Mouse (Mus musculus) kidney, adult 2 months (tissue): ENCODE results near the gene Hamp2. TPM values are rescaled to one million over a fixed set of nuclear protein-coding genes. Genes with fewer than 3 reads are reported as not detected.

ENCODE experiments used
- DNase-seq: peaks from one replicate; pipeline ENCODE4 v3.0.0; 2021
- H3K27ac ChIP-seq: fragments of 200-500 bp; 2 replicates; pipeline ENCODE4 v1.5.1; 2012; ENCODE audit warnings: low read depth, low read length, control low read depth, inconsistent platforms; ENCODE audit not compliant: insufficient read depth
- H3K27me3 ChIP-seq: fragments of 200-500 bp; replicated peaks from 2 replicates; pipeline ENCODE4 v1.6.1; 2012; ENCODE audit warnings: mild to moderate bottlenecking, moderate library complexity, low read length, inconsistent platforms; ENCODE audit not compliant: control insufficient read depth, insufficient read depth
- H3K36me3 ChIP-seq: fragments of 200-500 bp; 2 replicates; pipeline ENCODE4 v1.6.1; 2012; ENCODE audit warnings: mild to moderate bottlenecking, moderate library complexity, low read length, inconsistent platforms; ENCODE audit not compliant: control insufficient read depth, insufficient read depth
- H3K4me1 ChIP-seq: fragments of 200-500 bp; 2 replicates; pipeline ENCODE4 v1.6.1; 2011; ENCODE audit warnings: low read length; ENCODE audit not compliant: control insufficient read depth, insufficient read depth
- H3K4me3 ChIP-seq: fragments of 200-500 bp; 2 replicates; pipeline ENCODE4 v1.5.1; 2011; ENCODE audit warnings: mild to moderate bottlenecking, low read depth, low read length, control low read depth; ENCODE audit not compliant: insufficient read depth
- CTCF ChIP-seq: fragments of 200-500 bp; conservative IDR thresholded peaks from 2 replicates; pipeline ENCODE4 v1.5.1; 2011; ENCODE audit warnings: low read depth, mild to moderate bottlenecking, control low read depth, low read length, moderate library complexity, mixed read lengths; ENCODE audit not compliant: insufficient read depth, insufficient read length
- POLR2A ChIP-seq: fragments of 200-500 bp; IDR thresholded peaks from one replicate; pipeline ENCODE4 v1.6.1; 2011; ENCODE audit warnings: low read depth, low read length, control low read depth
- WGBS: fragments of 180-500 bp; shearing (Covaris S2); methylation state at CpG from one replicate; pipeline ENCODE4 v1.1.7; 2018; 5-methylcytosine and 5-hydroxymethylcytosine counted together
- polyA plus RNA-seq: library from polyadenylated mRNA; depleted of rRNA; stranded (reverse); fragments of >200 nt; gene quantifications from 2 replicates; pipeline ENCODE4 v1.2.3, GENCODE M21; 2012; rRNA removed

The Hamp2 gene
- polyA plus RNA-seq, 1 experiment: not detected

DNA sequence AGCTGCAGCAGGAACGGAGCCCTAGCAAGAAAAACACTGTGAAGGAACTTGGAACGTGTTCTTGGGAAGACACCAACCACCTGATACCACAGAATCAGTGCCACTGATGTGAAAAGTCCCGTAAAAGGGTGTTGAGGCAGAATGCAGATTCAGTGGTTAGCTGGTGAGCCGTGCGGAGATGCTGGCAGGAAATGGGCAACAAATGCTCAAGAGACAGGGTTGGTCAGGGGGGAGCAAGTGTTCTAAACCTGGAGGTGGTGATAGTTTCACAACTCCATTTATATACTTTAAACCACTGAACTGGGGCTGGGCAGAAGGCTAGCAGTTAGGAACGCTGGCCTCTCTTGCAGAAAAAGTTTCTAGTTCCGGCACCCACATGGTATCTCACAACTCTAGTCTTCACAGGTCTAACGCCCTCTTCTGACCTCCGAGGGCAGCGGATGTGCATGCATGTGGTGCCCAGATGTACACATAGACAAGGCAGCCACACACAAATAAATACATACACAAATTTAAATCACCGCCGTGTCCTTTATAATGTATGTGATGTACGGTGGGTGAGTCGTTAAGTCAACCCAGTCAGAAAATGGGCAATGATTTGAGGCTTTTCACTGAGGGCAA, 36.8 kb downstream of the Hamp2 start:
- TF ChIP-seq POLR2A (no peak), CTCF (no peak)
- no peak for DNase-seq
- Histone ChIP-seq H3K27me3 (no peaks in the 10 kb centered on the region), H3K4me1 (no peaks in the 10 kb centered on the region), H3K4me3 (no peak overlapping the region), H3K27ac (no peak overlapping the region), H3K36me3 (no peaks in the 10 kb centered on the region)
- 84% methylated on average over 14 of the region's 14 CpGs for WGBS

DNA sequence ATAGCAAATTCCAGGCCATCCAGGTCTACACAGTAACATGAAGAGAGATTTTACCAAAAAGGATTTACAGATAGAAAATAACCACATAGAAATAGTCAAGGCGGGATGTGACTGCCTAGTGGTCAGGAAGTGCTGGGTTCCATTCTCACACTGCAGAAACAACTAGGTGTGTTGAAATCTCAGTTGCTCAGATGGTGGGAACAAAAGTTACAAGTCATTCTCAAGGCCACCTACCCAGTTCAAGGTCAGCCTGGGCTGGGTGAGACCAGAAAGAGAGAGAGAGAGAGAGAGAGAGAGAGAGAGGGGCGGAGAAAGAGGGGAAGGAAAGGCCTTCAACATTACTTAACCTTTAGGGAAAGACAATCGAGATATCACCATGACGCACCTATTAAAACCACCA, 37.6 kb downstream of the Hamp2 start:
- TF ChIP-seq POLR2A (no peak), CTCF (no peak)

DNA sequence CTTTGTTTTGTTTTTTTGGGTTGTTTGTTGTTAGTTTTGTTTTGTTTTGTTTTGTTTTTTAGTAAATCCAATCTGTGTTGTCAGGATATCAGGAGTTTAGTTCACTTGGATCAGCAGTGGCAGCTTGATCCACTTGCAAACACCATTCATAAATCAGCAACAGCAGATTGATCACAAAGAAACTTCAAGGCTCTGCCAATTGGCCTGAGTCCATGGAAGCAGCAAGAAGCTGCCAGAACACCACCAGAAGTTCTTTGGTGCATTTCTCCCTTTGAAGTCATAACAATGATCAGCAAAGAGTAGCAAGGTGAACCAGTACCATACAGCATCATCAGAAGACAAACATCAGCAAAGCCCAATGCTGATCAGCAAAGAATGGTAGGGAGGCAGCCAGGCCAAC, 40.4 kb downstream of the Hamp2 start:
- no peak for DNase-seq
- no peaks in the 10 kb centered on the region for H3K36me3 ChIP-seq
- TF ChIP-seq POLR2A: no peak
- TF ChIP-seq CTCF: no peak
- H3K4me3 ChIP-seq: no peak overlapping the region
- no peak overlapping the region for H3K27ac ChIP-seq
- H3K27me3 ChIP-seq: no peaks in the 10 kb centered on the region
- no peaks in the 10 kb centered on the region for H3K4me1 ChIP-seq

More for the DNA sequence above, 37.6 kb downstream of the Hamp2 start:
- WGBS: 82% methylated on average over 4 of the region's 4 CpGs
- Histone ChIP-seq H3K4me1 (no peaks in the 10 kb centered on the region), H3K4me3 (no peak overlapping the region), H3K27me3 (no peaks in the 10 kb centered on the region), H3K36me3 (no peaks in the 10 kb centered on the region), H3K27ac (no peak overlapping the region)
- DNase-seq: no peak

DNA sequence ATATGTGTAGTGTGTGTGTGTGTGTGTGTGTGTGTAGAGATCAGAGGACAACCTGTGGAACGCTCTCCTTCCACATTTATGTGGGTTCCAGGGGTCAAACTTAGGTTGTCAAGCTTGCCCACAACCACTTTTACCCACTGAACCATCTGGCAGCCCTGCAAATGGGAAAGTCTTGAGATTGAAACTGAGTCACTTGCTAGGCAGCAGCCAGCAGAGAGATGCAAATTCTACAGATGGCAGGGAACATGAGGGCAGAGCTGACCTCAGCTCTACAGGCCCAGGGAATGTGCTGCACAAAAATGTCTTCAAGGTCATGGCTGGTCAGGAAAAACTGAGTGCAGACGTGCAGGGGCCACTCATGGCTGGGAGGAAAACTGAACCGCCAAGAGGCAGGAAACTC, 43.1 kb downstream of the Hamp2 start:
- H3K36me3 ChIP-seq: no peaks in the 10 kb centered on the region
- H3K27ac ChIP-seq: no peak overlapping the region
- DNase-seq: no peak
- H3K4me3 ChIP-seq: no peak overlapping the region
- H3K27me3 ChIP-seq: no peaks in the 10 kb centered on the region
- TF ChIP-seq CTCF: no peak
- no peak for TF ChIP-seq POLR2A
- 64% methylated on average over 3 of the region's 3 CpGs for WGBS
- H3K4me1 ChIP-seq: no peaks in the 10 kb centered on the region

DNA sequence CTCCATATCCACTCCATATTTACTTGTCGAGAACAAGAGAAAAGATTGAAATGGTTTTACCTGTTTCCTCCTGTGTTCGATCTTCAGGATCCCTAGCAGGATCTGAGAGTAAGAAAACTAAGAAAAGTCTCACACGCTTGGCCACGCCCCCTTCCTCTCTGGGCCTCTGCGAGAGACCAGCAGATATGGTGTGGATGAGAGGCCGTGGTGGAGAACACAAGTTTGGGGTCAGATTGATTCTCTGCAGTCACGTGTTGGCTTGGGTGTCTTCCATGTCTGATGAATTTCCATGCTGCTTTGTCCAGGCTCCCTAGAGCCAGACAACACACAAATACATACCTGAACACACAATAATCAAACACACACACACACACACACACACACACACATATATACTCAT, 44.3 kb downstream of the Hamp2 start, which contains the start of gene Cd22:
Gene Cd22 (minus strand): TSS at position 167 of the 400 bp plus-strand sequence.
- no peak within 1 kb of the TSS for H3K4me3 ChIP-seq
- H3K4me1 ChIP-seq: no peaks in the 10 kb centered on the region
- TF ChIP-seq CTCF (no peak), POLR2A (no peak)
- H3K36me3 ChIP-seq: no peaks in the 10 kb centered on the region
- no peak for DNase-seq
- no peaks in the 10 kb centered on the region for H3K27me3 ChIP-seq
- 57% methylated on average over 7 of the region's 7 CpGs for WGBS
- no peak within 1 kb of the TSS for H3K27ac ChIP-seq

DNA sequence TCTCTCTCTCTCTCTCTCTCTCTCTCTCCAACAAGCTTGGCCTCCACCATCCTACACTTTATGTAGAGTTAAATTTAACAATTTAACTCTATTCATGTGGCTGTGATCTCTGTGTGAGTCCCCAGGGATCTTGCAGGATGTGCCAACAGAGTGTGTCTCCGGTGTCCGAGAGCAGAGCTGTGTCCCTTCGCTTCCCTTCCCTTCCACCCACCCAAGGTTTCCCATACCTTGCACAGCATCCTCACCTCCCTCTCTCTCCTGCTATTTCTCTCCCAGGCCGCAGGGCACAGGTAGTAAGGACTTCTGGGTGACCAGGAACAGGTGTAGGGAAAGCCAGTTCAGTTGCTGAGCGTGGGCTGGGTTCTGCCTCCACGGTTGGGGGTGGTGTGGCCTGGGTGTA, 45.5 kb downstream of the Hamp2 start:
- no peak overlapping the region for H3K27ac ChIP-seq
- no peaks in the 10 kb centered on the region for H3K4me1 ChIP-seq
- H3K36me3 ChIP-seq: no peaks in the 10 kb centered on the region
- H3K4me3 ChIP-seq: no peak overlapping the region
- 74% methylated on average over 6 of the region's 6 CpGs for WGBS
- DNase-seq: no peak
- TF ChIP-seq POLR2A: no peak
- no peak for TF ChIP-seq CTCF
- no peaks in the 10 kb centered on the region for H3K27me3 ChIP-seq

DNA sequence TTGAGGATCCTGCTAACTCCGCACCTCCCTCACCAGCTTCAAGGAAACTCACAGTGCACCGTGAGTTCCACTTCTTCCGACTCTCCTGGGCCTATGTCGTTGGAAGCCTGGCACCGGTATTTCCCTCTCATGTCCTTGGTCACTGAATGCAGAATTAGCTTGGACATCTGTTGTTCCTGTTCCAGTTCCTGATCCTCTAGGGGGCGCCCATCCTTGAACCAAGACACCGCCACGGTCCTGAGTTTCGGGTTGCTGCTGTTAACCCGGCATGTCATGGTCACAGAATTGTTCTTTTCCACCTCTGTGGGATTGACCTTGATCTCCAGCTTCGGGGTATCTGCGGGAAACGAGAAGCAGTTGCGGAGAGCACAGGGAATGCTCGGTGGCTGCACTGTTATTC, 51.4 kb downstream of the Hamp2 start:
- H3K27me3 ChIP-seq: no peaks in the 10 kb centered on the region
- H3K27ac ChIP-seq: no peak overlapping the region
- H3K4me1 ChIP-seq: no peaks in the 10 kb centered on the region
- 14% methylated on average over 15 of the region's 15 CpGs for WGBS
- no peak overlapping the region for H3K4me3 ChIP-seq
- no peaks in the 10 kb centered on the region for H3K36me3 ChIP-seq
- DNase-seq: peak; percentile 81
- TF ChIP-seq POLR2A: no peak
- peak; percentile 79 for TF ChIP-seq CTCF

Other genes with a start within 250 kb of the Hamp2 start
- 0.96 and 1.4 TPM in 2 replicates for gene 2200002J24Rik, start 225.8 kb downstream of the Hamp2 start, polyA plus RNA-seq
- 33.1 and 39.1 TPM in 2 replicates for gene Atp4a, start 212.5 kb downstream of the Hamp2 start, polyA plus RNA-seq
- 457 and 511 TPM in 2 replicates for gene Tmem147, start 195.1 kb downstream of the Hamp2 start, polyA plus RNA-seq
- 0.31 and 0.86 TPM in 2 replicates for gene Gapdhs, start 181.0 kb downstream of the Hamp2 start, polyA plus RNA-seq
- 1.4 and 1.9 TPM in 2 replicates for gene Sbsn, start 173.2 kb downstream of the Hamp2 start, polyA plus RNA-seq
- gene Dmkn, start 160.9 kb downstream of the Hamp2 start, polyA plus RNA-seq: 2.1 and 2.2 TPM in 2 replicates
- 0.50 TPM in 1 of 2 replicates, not detected in the other for gene Krtdap, start 136.8 kb downstream of the Hamp2 start, polyA plus RNA-seq
- gene Ffar2, start 100.9 kb downstream of the Hamp2 start, polyA plus RNA-seq: 1.2 and 1.4 TPM in 2 replicates
- gene Ffar3, start 68.5 kb downstream of the Hamp2 start, polyA plus RNA-seq: 0.07 and 0.08 TPM in 2 replicates
- 0.03 and 0.48 TPM in 2 replicates for gene Ffar1, start 63.1 kb downstream of the Hamp2 start, polyA plus RNA-seq
- gene Cd22, start 44.3 kb downstream of the Hamp2 start, polyA plus RNA-seq: 0.42 and 11.2 TPM in 2 replicates
- gene Mag, start 9.8 kb downstream of the Hamp2 start, polyA plus RNA-seq: 0.71 and 0.94 TPM in 2 replicates
- not detected in 2 replicates for gene Hamp, start 19.4 kb upstream of the Hamp2 start, polyA plus RNA-seq
- 118 and 124 TPM in 2 replicates for gene Usf2, start 32.1 kb upstream of the Hamp2 start, polyA plus RNA-seq
- gene Lsr, start 48.8 kb upstream of the Hamp2 start, polyA plus RNA-seq: 60.7 and 70.2 TPM in 2 replicates
- 9.1 and 12.7 TPM in 2 replicates for gene Fam187b, start 49.1 kb upstream of the Hamp2 start, polyA plus RNA-seq
- 37.2 and 54.2 TPM in 2 replicates for gene Fxyd5, start 117.8 kb upstream of the Hamp2 start, polyA plus RNA-seq
- 1.8 and 2.2 TPM in 2 replicates for gene Fxyd7, start 126.8 kb upstream of the Hamp2 start, polyA plus RNA-seq
- gene Fxyd1, start 132.5 kb upstream of the Hamp2 start, polyA plus RNA-seq: 107 and 119 TPM in 2 replicates
- 0.99 and 2.2 TPM in 2 replicates for gene Lgi4, start 134.7 kb upstream of the Hamp2 start, polyA plus RNA-seq
- 4.8 and 5.1 TPM in 2 replicates for gene Fxyd3, start 152.0 kb upstream of the Hamp2 start, polyA plus RNA-seq
- 626 and 739 TPM in 2 replicates for gene Hpn, start 190.6 kb upstream of the Hamp2 start, polyA plus RNA-seq
- gene Scn1b, start 202.3 kb upstream of the Hamp2 start, polyA plus RNA-seq: 25.1 and 27.9 TPM in 2 replicates
- 53.8 and 57.1 TPM in 2 replicates for gene Gramd1a, start 231.2 kb upstream of the Hamp2 start, polyA plus RNA-seq